Mouse (Mus musculus) forebrain, embryonic 16.5 days (tissue): ENCODE measurements around the gene Plppr5. TPM values are rescaled to one million over a fixed set of nuclear protein-coding genes. Genes with fewer than 3 reads are reported as not detected.
A peak's percentile ranks its signal among the peaks of the same experiment; 100 is the strongest.

Experiments used
- ATAC-seq: fragments of 200-750 bp; cut with Nextera tagmentation; 2 replicates; pipeline ENCODE4 v1.8.0; 2017; ENCODE audit warnings: mild to moderate bottlenecking, moderate library complexity
- H3K27ac ChIP-seq: fragments of 300-500 bp; sonication (generic); 2 replicates; pipeline ENCODE4 v1.5.1; 2014; ENCODE audit warnings: low read length, control low read depth
- H3K27me3 ChIP-seq: fragments of 300-500 bp; sonication (generic); replicated peaks from 2 replicates; pipeline ENCODE4 v1.6.1; 2014; ENCODE audit warnings: low read length; ENCODE audit not compliant: control insufficient read depth, insufficient read depth
- H3K36me3 ChIP-seq: fragments of 300-500 bp; sonication (generic); 2 replicates; pipeline ENCODE4 v1.6.1; 2014; ENCODE audit not compliant: control insufficient read depth, insufficient read depth
- H3K4me1 ChIP-seq: fragments of 300-500 bp; sonication (generic); replicated peaks from 2 replicates; pipeline ENCODE4 v1.6.1; 2014; ENCODE audit warnings: low read length; ENCODE audit not compliant: control insufficient read depth, insufficient read depth
- H3K4me2 ChIP-seq: fragments of 300-500 bp; sonication (generic); 2 replicates; pipeline ENCODE4 v1.6.1; 2014; ENCODE audit warnings: mild to moderate bottlenecking, low read length, control low read depth
- H3K4me3 ChIP-seq: fragments of 300-500 bp; sonication (generic); replicated peaks from 2 replicates; pipeline ENCODE4 v1.5.1; 2014; ENCODE audit warnings: mild to moderate bottlenecking, low read length, control low read depth
- H3K9ac ChIP-seq: fragments of 300-500 bp; sonication (generic); replicated peaks from 2 replicates; pipeline ENCODE4 v1.6.1; 2014; ENCODE audit warnings: low read depth, low read length, control low read depth
- H3K9me3 ChIP-seq: fragments of 300-500 bp; sonication (generic); 2 replicates; pipeline ENCODE4 v1.6.1; 2016; ENCODE audit warnings: low read length; ENCODE audit not compliant: control insufficient read depth
- WGBS: fragments of 180-500 bp; shearing (Covaris S2); extraction: QIAGEN DNeasy Blood & Tissue Kit; methylation state at CpG from one replicate; pipeline ENCODE4 v1.1.7; 2014; 5-methylcytosine and 5-hydroxymethylcytosine counted together
- polyA plus RNA-seq: library from polyadenylated mRNA; unstranded; fragments of >200 nt; fragmentation: Nextera tagmentation; extraction: Ambion mirVana; gene quantifications from 2 replicates; pipeline ENCODE4 v1.2.1, GENCODE M21; 2015

Gene Plppr5
- polyA plus RNA-seq, 1 experiment from 2014 or later, result 10.3 TPM

DNA sequence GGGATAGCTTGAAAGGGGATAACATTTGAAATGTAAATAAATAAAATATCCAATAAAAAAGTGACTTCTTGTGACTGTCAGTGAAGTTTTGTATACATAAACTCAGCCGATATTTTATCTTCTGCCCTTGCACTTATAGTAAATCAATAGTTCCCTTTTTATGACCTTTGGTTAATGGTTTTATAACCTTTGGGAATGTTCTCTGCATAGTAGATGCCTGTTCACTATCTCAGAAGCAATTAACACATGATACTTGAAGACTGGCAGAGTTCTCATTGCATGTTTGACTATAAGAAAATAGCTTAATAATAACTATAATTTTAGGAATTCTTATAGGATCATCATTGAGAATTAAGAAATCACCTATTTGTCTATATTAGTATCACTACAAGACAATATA lies 150.9 kb downstream of the Plppr5 start:
- no peak for ATAC-seq
- no peak overlapping the region for H3K4me3 ChIP-seq
- 90% methylated on average over 1 of the region's 1 CpGs for WGBS
- H3K36me3 ChIP-seq, result no peaks in the 10 kb centered on the region
- no peak overlapping the region for H3K9ac ChIP-seq
- no peaks in the 10 kb centered on the region for H3K27me3 ChIP-seq
- H3K27ac ChIP-seq, result no peak overlapping the region
- H3K9me3 ChIP-seq, result no peaks in the 10 kb centered on the region
- H3K4me1 ChIP-seq, result peaks cover 8% of the 10 kb centered on the region
- H3K4me2 ChIP-seq, result no peak overlapping the region

DNA sequence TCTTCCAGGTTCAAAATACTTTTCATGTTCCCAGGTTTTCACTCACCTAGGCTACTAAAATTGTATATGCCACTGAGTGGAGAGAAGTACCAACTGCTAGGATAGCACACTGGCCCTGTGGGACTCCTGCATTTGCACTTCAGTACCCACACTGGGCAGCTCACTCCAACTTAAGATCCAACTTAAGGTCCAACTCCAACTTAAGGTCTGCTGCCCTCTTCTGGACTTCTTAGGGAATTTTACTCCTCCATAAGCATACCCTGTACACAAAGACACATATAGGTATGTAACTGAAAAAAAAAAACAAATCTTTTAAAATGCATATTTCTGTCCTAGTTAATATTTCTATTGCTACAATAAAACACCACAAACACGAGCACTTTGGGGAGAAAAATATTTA lies 153.5 kb downstream of the Plppr5 start:
- 58% methylated on average over 1 of the region's 1 CpGs for WGBS
- no peak for ATAC-seq
- Histone ChIP-seq H3K36me3 (no peaks in the 10 kb centered on the region), H3K27me3 (no peaks in the 10 kb centered on the region), H3K4me1 (peaks cover 12% of the 10 kb centered on the region), H3K4me2 (no peak overlapping the region), H3K9ac (no peak overlapping the region), H3K4me3 (no peak overlapping the region), H3K9me3 (no peaks in the 10 kb centered on the region), H3K27ac (no peak overlapping the region)

DNA sequence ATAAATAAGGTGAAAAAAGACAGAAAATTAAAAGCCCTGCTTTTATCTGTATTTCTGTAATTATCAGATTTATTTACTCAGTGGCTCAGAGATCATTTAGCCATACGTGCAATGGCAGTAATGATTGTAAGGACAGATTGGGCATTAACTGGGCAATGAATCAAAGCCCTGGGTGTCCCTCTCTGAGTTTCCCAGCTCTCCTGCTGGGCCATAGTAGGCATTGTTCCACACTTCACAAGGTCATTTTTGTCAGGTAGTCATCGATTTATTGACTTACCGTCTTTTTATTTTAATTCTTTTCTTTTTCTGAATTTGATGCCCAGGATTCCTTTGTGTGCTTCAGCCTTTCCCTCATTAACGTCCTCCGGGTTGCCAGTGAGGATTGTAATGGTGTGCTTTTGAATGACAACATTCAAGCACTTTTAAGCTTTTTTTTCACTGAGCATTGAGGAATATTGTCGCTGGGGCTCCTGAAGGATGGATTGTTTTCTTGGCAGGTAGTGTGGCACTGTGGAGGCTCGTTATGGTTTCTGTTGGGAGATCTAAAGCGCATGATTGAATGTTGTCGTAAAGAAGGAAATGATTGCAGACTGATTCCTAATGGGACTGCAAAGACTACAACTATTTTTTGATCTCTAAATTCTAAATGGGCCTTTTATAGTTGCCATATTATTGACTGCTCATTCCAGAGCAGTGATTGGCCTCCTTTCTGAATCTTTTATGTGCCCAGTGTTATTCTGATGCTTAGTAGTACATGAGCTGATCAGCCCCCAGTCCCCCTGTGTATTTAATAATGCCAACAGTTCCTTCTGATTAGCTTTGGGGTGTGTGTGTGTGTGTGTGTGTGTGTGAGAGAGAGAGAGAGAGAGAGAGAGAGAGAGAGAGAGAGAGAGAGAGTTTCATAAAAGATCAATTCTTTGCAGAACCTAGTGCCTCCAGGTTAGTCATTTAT lies 154.8 kb downstream of the Plppr5 start:
- H3K9ac ChIP-seq, result no peak overlapping the region
- H3K4me3 ChIP-seq, result no peak overlapping the region
- WGBS, result 5% methylated on average over 9 of the region's 9 CpGs
- no peaks in the 10 kb centered on the region for H3K36me3 ChIP-seq
- peak; percentile 59 for ATAC-seq
- peak overlapping the region; percentile 7; the same call in 1 of the 2 replicates for H3K4me2 ChIP-seq
- no peak overlapping the region for H3K27ac ChIP-seq
- H3K9me3 ChIP-seq, result no peaks in the 10 kb centered on the region
- H3K27me3 ChIP-seq, result no peaks in the 10 kb centered on the region
- peaks cover 12% of the 10 kb centered on the region for H3K4me1 ChIP-seq

DNA sequence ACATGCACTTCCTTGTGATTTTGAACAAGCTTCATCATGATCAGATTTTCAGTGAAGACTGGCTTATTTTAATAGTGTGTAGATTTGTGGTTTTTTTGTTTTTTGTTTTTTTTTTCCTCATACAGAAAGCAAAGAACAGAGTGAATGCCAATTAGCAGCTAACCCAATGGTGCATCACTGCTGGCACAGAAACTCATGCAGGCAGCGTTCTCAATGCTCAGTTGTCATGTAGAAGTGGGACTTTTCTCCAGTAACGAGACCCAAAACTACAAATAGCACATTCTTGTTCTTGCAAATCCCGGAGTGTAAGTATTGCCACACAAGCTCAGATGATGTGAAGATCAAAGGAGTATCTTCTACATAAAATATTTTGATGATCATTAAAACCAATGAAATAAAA lies 156.9 kb downstream of the Plppr5 start:
- 17% methylated on average over 3 of the region's 3 CpGs for WGBS
- Histone ChIP-seq H3K27me3 (no peaks in the 10 kb centered on the region), H3K36me3 (no peaks in the 10 kb centered on the region), H3K27ac (no peak overlapping the region), H3K4me3 (no peak overlapping the region), H3K9ac (no peak overlapping the region), H3K4me2 (no peak overlapping the region), H3K9me3 (no peaks in the 10 kb centered on the region), H3K4me1 (peaks cover 12% of the 10 kb centered on the region)
- peak; percentile 54 for ATAC-seq

DNA sequence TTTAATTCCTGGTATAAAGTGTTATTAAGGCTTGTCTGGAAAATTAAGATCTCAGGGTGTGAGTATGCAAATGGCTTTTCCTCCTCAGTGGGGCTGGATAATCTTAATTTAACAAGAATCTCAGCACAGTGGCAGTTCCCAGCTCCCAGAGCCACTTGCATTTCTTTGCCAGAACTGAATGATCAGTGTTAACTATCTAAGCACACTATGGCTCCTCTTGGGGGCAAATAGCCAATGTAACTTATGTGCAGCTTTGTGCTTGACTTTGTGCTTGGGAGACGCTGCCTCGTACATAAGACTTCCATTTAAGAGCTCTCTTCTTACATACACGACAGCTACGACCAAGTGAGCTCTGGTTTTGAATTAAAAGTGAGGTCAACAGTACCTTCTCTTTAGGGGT lies 158.0 kb downstream of the Plppr5 start:
- no peak overlapping the region for H3K4me2 ChIP-seq
- no peak for ATAC-seq
- no peaks in the 10 kb centered on the region for H3K36me3 ChIP-seq
- H3K9ac ChIP-seq, result no peak overlapping the region
- no peaks in the 10 kb centered on the region for H3K9me3 ChIP-seq
- 22% methylated on average over 4 of the region's 4 CpGs for WGBS
- H3K27me3 ChIP-seq, result no peaks in the 10 kb centered on the region
- H3K27ac ChIP-seq, result no peak overlapping the region
- H3K4me1 ChIP-seq, result peaks cover 12% of the 10 kb centered on the region
- no peak overlapping the region for H3K4me3 ChIP-seq

Other genes starting within 250 kb of the Plppr5 start
- gene Plppr4, start 214.0 kb upstream of the Plppr5 start, polyA plus RNA-seq, result 20.8 and 26.8 TPM in 2 replicates